Mouse (Mus musculus) spleen, adult 2 months (tissue): Measurements from ENCODE around the gene Zcchc24.

Experiments
- CTCF ChIP-seq: fragments of 200-500 bp; IDR thresholded peaks from 2 replicates; pipeline ENCODE4 v1.5.1; 2011; ENCODE audit warnings: mild to moderate bottlenecking, inconsistent platforms; ENCODE audit not compliant: insufficient read depth, insufficient read length, insufficient replicate concordance; ENCODE audit errors: extremely low read depth
- POLR2A ChIP-seq: fragments of 200-500 bp; IDR thresholded peaks from 2 replicates; pipeline ENCODE4 v1.6.1; 2011; ENCODE audit warnings: low read depth, low read length, inconsistent platforms

- TF ChIP-seq CTCF (no peak), POLR2A (no peak)
Measured at GRCm38 (mm10) chr14:25736140-25736539, 32.7 kb downstream of the Zcchc24 start.
